Mouse (Mus musculus): ENCODE data around the gene Mpl. TPM values are rescaled to one million over a fixed set of nuclear protein-coding genes. Genes with fewer than 3 reads are reported as not detected.

The Mpl gene
- polyA plus RNA-seq, 1 experiment = 0.11 TPM

DNA sequence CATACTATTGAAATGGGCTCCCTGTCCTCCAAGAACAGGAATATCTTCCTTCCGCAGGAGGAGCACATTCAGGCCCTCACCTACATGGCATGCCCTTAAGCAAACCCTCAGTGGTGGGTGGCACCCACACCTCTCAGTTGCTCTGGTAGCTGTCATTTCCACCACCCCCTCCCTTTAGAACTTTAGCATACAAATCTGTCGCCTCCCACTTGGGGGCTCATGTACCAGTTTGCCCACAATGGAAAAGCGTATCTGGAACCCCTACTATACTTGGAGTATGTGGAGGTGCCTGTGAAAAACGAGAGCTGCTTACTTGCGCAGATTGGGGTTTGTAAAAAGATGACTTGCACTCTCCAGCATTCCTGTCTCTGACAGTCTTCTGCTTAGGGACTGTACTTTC lies 41.0 kb downstream of the Mpl start:
- no peak for TF ChIP-seq GATA1 (IDR thresholded peaks at IDR 0.05; ENCODE audit: low read length)
- H3K4me1 ChIP-seq (ENCODE audit: control insufficient read depth) = peaks cover 14% of the 10 kb centered on the region
- peaks cover 94% of the 10 kb centered on the region for H3K36me3 ChIP-seq (ENCODE audit: control insufficient read depth)
- H3K4me3 ChIP-seq (replicated peaks) = no peak overlapping the region
- H3K27me3 ChIP-seq (ENCODE audit: control insufficient read depth) = no peaks in the 10 kb centered on the region
- no peaks in the 10 kb centered on the region for H3K9me3 ChIP-seq (ENCODE audit: control insufficient read depth, low read length)

- Histone ChIP-seq H3K4me3 (replicated peaks) (no peak overlapping the region), H3K27me3 (ENCODE audit: control insufficient read depth) (no peaks in the 10 kb centered on the region), H3K36me3 (ENCODE audit: control insufficient read depth) (peaks cover 95% of the 10 kb centered on the region), H3K4me1 (ENCODE audit: control insufficient read depth) (peaks cover 17% of the 10 kb centered on the region), H3K9me3 (ENCODE audit: control insufficient read depth, low read length) (no peaks in the 10 kb centered on the region)
- TF ChIP-seq GATA1 (IDR thresholded peaks at IDR 0.05; ENCODE audit: low read length) (no peak), TAL1 (IDR thresholded peaks at IDR 0.05; ENCODE audit: low read length) (no peak)
These were observed 41.5 kb downstream of the Mpl start for GRCm38 (mm10) chr4:118415779-118416178.

DNA sequence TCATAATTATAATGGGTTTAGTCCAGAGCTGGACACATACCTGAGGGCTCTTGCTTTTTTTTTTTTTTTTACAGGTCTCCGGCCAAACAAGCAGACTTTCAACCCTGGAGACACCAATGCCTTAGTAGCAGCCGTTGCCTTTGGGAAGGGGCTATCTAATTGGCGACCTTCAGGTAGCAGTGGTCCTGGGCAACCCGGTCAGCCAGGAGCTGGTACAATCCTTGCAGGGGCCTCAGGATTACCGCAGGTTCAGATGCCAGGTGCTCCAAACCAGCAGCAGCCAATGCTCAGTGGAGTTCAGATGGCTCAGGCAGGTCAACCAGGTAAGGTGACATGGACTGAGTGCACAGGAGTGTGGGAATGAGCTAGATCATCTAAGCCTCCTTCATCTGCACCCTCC lies 43.8 kb downstream of the Mpl start:
- H3K9me3 ChIP-seq (ENCODE audit: control insufficient read depth, low read length) = no peaks in the 10 kb centered on the region
- peaks cover 83% of the 10 kb centered on the region for H3K36me3 ChIP-seq (ENCODE audit: control insufficient read depth)
- no peak overlapping the region for H3K4me3 ChIP-seq (replicated peaks)
- H3K27me3 ChIP-seq (ENCODE audit: control insufficient read depth) = no peaks in the 10 kb centered on the region
- peaks cover 22% of the 10 kb centered on the region for H3K4me1 ChIP-seq (ENCODE audit: control insufficient read depth)
- TF ChIP-seq GATA1 (IDR thresholded peaks at IDR 0.05; ENCODE audit: low read length) (no peak), TAL1 (IDR thresholded peaks at IDR 0.05; ENCODE audit: low read length) (no peak)

DNA sequence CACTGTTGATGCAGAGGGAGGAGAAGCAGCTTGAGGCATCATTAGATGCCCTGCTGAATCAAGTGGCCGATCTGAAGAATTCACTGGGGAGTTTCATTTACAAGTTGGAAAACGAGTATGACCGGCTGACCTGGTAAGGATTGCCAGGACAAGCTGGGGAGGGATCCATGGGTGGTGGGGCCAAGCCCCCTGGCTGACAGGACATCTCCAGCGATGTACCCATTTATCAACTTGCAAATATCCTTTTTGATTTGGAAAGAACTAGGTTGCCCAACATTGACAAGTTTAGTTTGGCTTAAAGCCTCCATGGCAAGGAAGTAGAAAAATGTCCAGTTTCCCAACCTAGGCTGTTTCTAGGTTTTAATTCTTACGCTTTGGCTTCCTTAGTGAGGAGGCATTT lies 46.4 kb downstream of the Mpl start:
- H3K36me3 ChIP-seq (ENCODE audit: control insufficient read depth) = peaks cover 69% of the 10 kb centered on the region
- no peak for TF ChIP-seq GATA1 (IDR thresholded peaks at IDR 0.05; ENCODE audit: low read length)
- no peak for TF ChIP-seq TAL1 (IDR thresholded peaks at IDR 0.05; ENCODE audit: low read length)
- no peaks in the 10 kb centered on the region for H3K27me3 ChIP-seq (ENCODE audit: control insufficient read depth)
- no peaks in the 10 kb centered on the region for H3K9me3 ChIP-seq (ENCODE audit: control insufficient read depth, low read length)
- peaks cover 37% of the 10 kb centered on the region for H3K4me1 ChIP-seq (ENCODE audit: control insufficient read depth)
- H3K4me3 ChIP-seq (replicated peaks) = peak overlapping the region; percentile 89

- H3K9me3 ChIP-seq (ENCODE audit: control insufficient read depth, low read length) = no peaks in the 10 kb centered on the region
- H3K4me3 ChIP-seq (replicated peaks) = peak within 1 kb of the TSS; percentile 89
- peaks cover 66% of the 10 kb centered on the region for H3K36me3 ChIP-seq (ENCODE audit: control insufficient read depth)
- no peaks in the 10 kb centered on the region for H3K27me3 ChIP-seq (ENCODE audit: control insufficient read depth)
- TF ChIP-seq GATA1 (IDR thresholded peaks at IDR 0.05; ENCODE audit: low read length) (no peak), TAL1 (IDR thresholded peaks at IDR 0.05; ENCODE audit: low read length) (no peak)
- peaks cover 39% of the 10 kb centered on the region for H3K4me1 ChIP-seq (ENCODE audit: control insufficient read depth)
These were observed 48.0 kb downstream of the Mpl start, which contains the start of the genes Szt2 and Med8 for GRCm38 (mm10) chr4:118409142-118409900. Gene Szt2 (minus strand): TSS chr4:118409273. Gene Med8 (plus strand): TSS chr4:118409337.

- Histone ChIP-seq H3K4me3 (replicated peaks) (no peak overlapping the region), H3K9me3 (ENCODE audit: control insufficient read depth, low read length) (no peaks in the 10 kb centered on the region), H3K36me3 (ENCODE audit: control insufficient read depth) (peaks cover 82% of the 10 kb centered on the region), H3K4me1 (ENCODE audit: control insufficient read depth) (peaks cover 36% of the 10 kb centered on the region), H3K27me3 (ENCODE audit: control insufficient read depth) (no peaks in the 10 kb centered on the region)
- TF ChIP-seq GATA1 (IDR thresholded peaks at IDR 0.05; ENCODE audit: low read length) = no peak
- TF ChIP-seq TAL1 (IDR thresholded peaks at IDR 0.05; ENCODE audit: low read length) = no peak
These were observed 54.6 kb downstream of the Mpl start for GRCm38 (mm10) chr4:118402701-118403100.

- no peaks in the 10 kb centered on the region for H3K27me3 ChIP-seq (ENCODE audit: control insufficient read depth)
- H3K36me3 ChIP-seq (ENCODE audit: control insufficient read depth) = peaks cover 85% of the 10 kb centered on the region
- no peaks in the 10 kb centered on the region for H3K9me3 ChIP-seq (ENCODE audit: control insufficient read depth, low read length)
These were observed 55.4 kb downstream of the Mpl start for GRCm38 (mm10) chr4:118401918-118402317.

GRCm38 (mm10) chr4:118401421-118401820 lies 55.9 kb downstream of the Mpl start:
- H3K9me3 ChIP-seq (ENCODE audit: control insufficient read depth, low read length) = no peaks in the 10 kb centered on the region
- no peak for TF ChIP-seq TAL1 (IDR thresholded peaks at IDR 0.05; ENCODE audit: low read length)
- no peak for TF ChIP-seq GATA1 (IDR thresholded peaks at IDR 0.05; ENCODE audit: low read length)
- no peaks in the 10 kb centered on the region for H3K27me3 ChIP-seq (ENCODE audit: control insufficient read depth)
- no peak overlapping the region for H3K4me3 ChIP-seq (replicated peaks)
- H3K36me3 ChIP-seq (ENCODE audit: control insufficient read depth) = peaks cover 89% of the 10 kb centered on the region
- peaks cover 29% of the 10 kb centered on the region for H3K4me1 ChIP-seq (ENCODE audit: control insufficient read depth)

More at GRCm38 (mm10) chr4:118401918-118402317, 55.4 kb downstream of the Mpl start:
- Histone ChIP-seq H3K4me1 (ENCODE audit: control insufficient read depth) (peaks cover 29% of the 10 kb centered on the region), H3K4me3 (replicated peaks) (no peak overlapping the region)
- TF ChIP-seq TAL1 (IDR thresholded peaks at IDR 0.05; ENCODE audit: low read length) = no peak
- no peak for TF ChIP-seq GATA1 (IDR thresholded peaks at IDR 0.05; ENCODE audit: low read length)

DNA sequence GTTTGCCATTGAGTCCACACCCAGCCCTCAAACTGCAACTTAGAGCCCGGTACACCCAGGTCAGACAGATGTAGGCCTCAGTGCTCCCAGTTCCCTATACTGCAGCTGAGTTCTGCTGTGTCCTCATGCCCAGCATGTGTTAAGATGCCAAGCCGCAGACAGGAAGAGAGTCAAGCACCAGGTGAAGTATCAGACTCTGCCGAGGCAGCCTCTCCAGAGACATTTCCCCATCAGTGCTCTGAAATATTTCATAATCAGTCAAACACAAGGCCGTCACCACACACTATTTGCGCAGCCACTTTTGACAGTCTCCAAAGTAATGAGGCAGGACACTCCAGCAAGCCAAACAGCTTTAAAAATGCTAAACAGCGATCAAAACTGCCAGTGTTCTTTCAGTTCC lies 58.9 kb downstream of the Mpl start:
- Histone ChIP-seq H3K36me3 (ENCODE audit: control insufficient read depth) (peaks cover 98% of the 10 kb centered on the region), H3K4me3 (replicated peaks) (no peak overlapping the region), H3K27me3 (ENCODE audit: control insufficient read depth) (no peaks in the 10 kb centered on the region), H3K9me3 (ENCODE audit: control insufficient read depth, low read length) (no peaks in the 10 kb centered on the region), H3K4me1 (ENCODE audit: control insufficient read depth) (peaks cover 23% of the 10 kb centered on the region)
- no peak for TF ChIP-seq GATA1 (IDR thresholded peaks at IDR 0.05; ENCODE audit: low read length)
- TF ChIP-seq TAL1 (IDR thresholded peaks at IDR 0.05; ENCODE audit: low read length) = no peak

All from erythroblast, embryonic 14.5 days (primary cell).